Mouse (Mus musculus): ENCODE measurements around the gene Fdxr.

GRCm38 (mm10) chr11:115314249-115314648 lies 37.4 kb upstream of the Fdxr start:
- no peak for TF ChIP-seq CTCF (IDR thresholded peaks at IDR 0.05; ENCODE audit: insufficient read depth, low read depth, low read length)
- no peak for TF ChIP-seq POLR2A (IDR thresholded peaks at IDR 0.05; ENCODE audit: insufficient read depth, low read depth, low read length)

All from olfactory bulb, adult 2 months (tissue).